Mouse (Mus musculus): ENCODE results near the gene Cytl1. TPM values are rescaled to one million over a fixed set of nuclear protein-coding genes. Genes with fewer than 3 reads are reported as not detected.

Cytl1 gene
- polyA plus RNA-seq, 1 experiment from 2014 or later, result 0.76 TPM

DNA sequence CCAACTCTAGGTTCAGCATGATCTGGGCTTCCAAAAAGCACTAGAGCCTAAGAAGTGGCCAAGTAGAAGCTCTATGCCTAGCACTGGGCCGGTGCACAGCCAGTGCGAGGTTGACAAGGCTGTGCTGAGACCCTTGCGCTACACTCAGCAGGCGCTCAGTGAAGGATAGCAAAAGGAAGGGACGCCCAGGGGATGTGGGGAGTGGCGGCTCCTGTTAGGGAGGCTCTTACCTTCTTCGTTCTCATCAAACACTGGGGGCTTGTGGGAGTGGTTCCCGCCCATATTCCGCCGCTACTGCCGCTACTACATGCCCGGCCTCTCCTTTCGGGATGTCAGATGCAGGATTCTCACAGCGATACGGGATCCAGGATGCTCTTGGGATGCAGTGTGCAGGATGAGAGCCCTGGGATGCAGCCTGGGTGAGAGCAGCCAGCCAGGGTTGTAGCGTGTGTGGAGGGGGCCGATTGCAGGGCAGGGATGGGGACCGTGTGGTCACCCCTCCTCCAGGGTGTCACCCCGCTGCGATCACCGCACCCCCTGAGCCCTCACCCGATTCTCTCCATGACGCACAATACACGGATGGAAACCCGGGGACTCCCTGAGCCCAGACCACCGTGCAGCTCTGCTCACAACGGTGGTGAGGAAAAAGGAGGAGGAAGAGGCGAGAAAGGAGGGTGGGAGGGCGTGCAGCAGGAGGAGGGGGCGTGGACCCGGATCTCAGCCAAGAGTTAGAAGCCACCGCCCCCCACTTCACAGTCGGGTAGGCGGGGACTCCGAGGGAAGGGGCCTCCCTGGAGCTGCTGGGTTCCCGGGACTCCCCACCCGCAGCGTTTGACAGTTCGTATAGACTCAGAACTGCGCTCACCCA is 18.6 kb upstream of the Cytl1 start, which contains the start of gene Stk32b:
Gene Stk32b (minus strand): TSS at position 667 of the 868 bp plus-strand sequence.
- under 1% methylated on average over 40 of the region's 40 CpGs for WGBS
- Histone ChIP-seq H3K36me3 (ENCODE audit: control insufficient read depth, insufficient read depth, low read length) (no peaks in the 10 kb centered on the region), H3K27me3 (ENCODE audit: control insufficient read depth, insufficient read depth, low read length) (peaks cover 5% of the 10 kb centered on the region; the same call in 1 of the 2 replicates), H3K27ac (ENCODE audit: low read depth, low read length) (peak within 1 kb of the TSS; percentile 33; the same call in 1 of the 2 replicates), H3K9ac (ENCODE audit: low read depth, low read length) (peak within 1 kb of the TSS; percentile 69), H3K4me3 (ENCODE audit: low read depth, low read length) (peak within 1 kb of the TSS; percentile 46), H3K9me3 (ENCODE audit: control insufficient read depth, low read length) (no peaks in the 10 kb centered on the region), H3K4me1 (replicated peaks; ENCODE audit: control insufficient read depth, insufficient read depth, low read length) (no peaks in the 10 kb centered on the region), H3K4me2 (replicated peaks; ENCODE audit: low read depth, low read length) (peak within 1 kb of the TSS; percentile 89)
- ATAC-seq (ENCODE audit: low FRiP score), result peak; percentile 85
- peak; percentile 77 for DNase-seq (ENCODE audit: low spot score)

DNA sequence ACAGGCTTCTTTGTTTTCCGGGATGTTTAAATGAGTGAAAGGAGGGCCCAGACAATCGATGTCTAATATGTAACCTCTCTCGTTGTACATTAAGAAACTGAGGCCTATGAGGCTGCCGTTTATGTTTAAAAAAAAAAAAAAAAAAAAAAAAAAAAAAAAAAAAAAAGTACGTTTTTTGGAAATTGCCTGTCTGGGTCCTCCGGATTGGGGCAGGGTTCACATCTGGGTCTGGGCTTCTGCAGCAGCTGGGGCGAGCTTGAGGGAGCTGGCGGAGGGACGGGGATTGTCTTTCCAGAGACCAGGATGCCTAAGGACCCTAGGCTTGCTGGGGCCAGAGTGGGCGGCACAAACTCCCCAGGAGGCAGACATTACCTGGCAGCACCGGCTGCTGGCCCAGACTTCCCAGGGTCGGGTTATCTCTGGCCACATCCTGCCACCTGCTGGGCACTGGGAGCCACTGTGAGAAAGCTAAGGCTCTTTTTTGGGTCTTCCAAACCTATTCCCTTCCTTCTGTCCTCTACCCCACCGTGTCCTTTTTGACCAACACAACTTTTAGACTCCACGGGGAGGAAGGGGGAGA is 17.8 kb upstream of the Cytl1 start:
- no peak overlapping the region for H3K27ac ChIP-seq (ENCODE audit: low read depth, low read length)
- H3K9me3 ChIP-seq (ENCODE audit: control insufficient read depth, low read length), result no peaks in the 10 kb centered on the region
- ATAC-seq (ENCODE audit: low FRiP score), result peak; percentile 66
- H3K4me2 ChIP-seq (replicated peaks; ENCODE audit: low read depth, low read length), result peak overlapping the region; percentile 89
- peaks cover 5% of the 10 kb centered on the region; the same call in 1 of the 2 replicates for H3K27me3 ChIP-seq (ENCODE audit: control insufficient read depth, insufficient read depth, low read length)
- no peaks in the 10 kb centered on the region for H3K4me1 ChIP-seq (replicated peaks; ENCODE audit: control insufficient read depth, insufficient read depth, low read length)
- peak; percentile 76 for DNase-seq (ENCODE audit: low spot score)
- H3K4me3 ChIP-seq (ENCODE audit: low read depth, low read length), result peak overlapping the region; percentile 46
- WGBS, result under 1% methylated on average over 14 of the region's 14 CpGs
- peak overlapping the region; percentile 69 for H3K9ac ChIP-seq (ENCODE audit: low read depth, low read length)
- H3K36me3 ChIP-seq (ENCODE audit: control insufficient read depth, insufficient read depth, low read length), result no peaks in the 10 kb centered on the region

DNA sequence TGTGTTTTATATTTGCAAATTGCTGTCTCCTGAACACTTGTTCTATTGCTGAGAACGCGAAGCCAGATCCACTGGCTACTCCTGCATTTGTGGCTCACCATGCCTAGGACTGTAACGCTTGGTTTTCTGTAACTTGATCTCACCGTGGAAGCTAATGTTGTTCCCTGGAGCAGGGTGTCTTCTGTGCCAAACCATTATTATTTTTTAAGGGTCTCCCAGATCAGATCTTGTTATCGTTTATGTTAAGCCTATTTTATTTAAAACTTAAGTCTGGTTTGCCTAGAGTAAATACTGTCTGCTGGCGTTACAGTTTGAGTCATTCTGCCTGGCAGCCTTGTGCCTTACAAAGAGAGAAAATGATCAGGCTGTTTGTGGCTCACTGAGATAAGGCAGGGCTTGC is 14.6 kb upstream of the Cytl1 start:
- no peaks in the 10 kb centered on the region for H3K4me1 ChIP-seq (replicated peaks; ENCODE audit: control insufficient read depth, insufficient read depth, low read length)
- no peak overlapping the region for H3K9ac ChIP-seq (ENCODE audit: low read depth, low read length)
- 27% methylated on average over 6 of the region's 6 CpGs for WGBS

DNA sequence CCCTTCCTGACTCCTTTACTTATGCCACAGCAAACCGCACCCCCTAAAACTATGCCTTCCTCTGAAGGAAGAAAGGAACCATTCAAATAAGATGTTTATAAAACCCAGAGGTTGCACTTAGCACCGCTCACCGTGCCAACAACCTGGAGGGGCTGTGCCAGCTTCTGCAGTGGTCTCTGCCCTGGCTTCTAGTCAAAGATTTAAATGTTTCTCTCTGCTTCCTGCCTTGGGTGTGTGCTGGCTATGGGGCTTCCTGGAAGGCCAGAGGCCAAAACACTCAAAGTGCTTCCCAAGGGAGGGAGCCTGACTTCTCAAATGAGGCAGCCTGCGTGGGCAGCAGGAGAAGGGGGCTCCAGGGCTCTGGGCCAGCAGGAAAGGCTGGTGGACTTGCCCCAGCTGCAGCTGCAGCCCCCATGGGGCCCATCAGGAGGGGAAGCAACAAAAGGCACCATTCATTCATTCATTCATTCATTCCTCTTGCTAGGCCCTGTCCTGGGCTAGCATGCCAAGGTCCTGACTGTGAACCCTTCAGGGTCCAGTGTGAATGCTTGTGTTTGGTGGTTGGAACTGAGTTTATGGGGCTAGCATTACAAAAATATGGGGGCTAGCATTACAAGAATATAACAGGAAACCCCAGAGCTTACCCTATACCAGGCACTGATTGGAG is 10.0 kb upstream of the Cytl1 start:
- ATAC-seq (ENCODE audit: low FRiP score) (no peak), DNase-seq (ENCODE audit: low spot score) (no peak)
- no peak overlapping the region for H3K9ac ChIP-seq (ENCODE audit: low read depth, low read length)
- no peak overlapping the region for H3K4me2 ChIP-seq (replicated peaks; ENCODE audit: low read depth, low read length)
- H3K4me1 ChIP-seq (replicated peaks; ENCODE audit: control insufficient read depth, insufficient read depth, low read length), result no peaks in the 10 kb centered on the region
- H3K27me3 ChIP-seq (ENCODE audit: control insufficient read depth, insufficient read depth, low read length), result no peaks in the 10 kb centered on the region
- 78% methylated on average over 4 of the region's 4 CpGs for WGBS
- H3K4me3 ChIP-seq (ENCODE audit: low read depth, low read length), result no peak overlapping the region
- no peaks in the 10 kb centered on the region for H3K36me3 ChIP-seq (ENCODE audit: control insufficient read depth, insufficient read depth, low read length)
- H3K27ac ChIP-seq (ENCODE audit: low read depth, low read length), result no peak overlapping the region
- no peaks in the 10 kb centered on the region for H3K9me3 ChIP-seq (ENCODE audit: control insufficient read depth, low read length)

More for the DNA sequence above, 14.6 kb upstream of the Cytl1 start:
- Histone ChIP-seq H3K27me3 (ENCODE audit: control insufficient read depth, insufficient read depth, low read length) (peaks cover 5% of the 10 kb centered on the region; the same call in 1 of the 2 replicates), H3K4me3 (ENCODE audit: low read depth, low read length) (no peak overlapping the region), H3K4me2 (replicated peaks; ENCODE audit: low read depth, low read length) (no peak overlapping the region), H3K27ac (ENCODE audit: low read depth, low read length) (no peak overlapping the region), H3K9me3 (ENCODE audit: control insufficient read depth, low read length) (no peaks in the 10 kb centered on the region), H3K36me3 (ENCODE audit: control insufficient read depth, insufficient read depth, low read length) (no peaks in the 10 kb centered on the region)
- no peak for DNase-seq (ENCODE audit: low spot score)
- ATAC-seq (ENCODE audit: low FRiP score), result no peak

DNA sequence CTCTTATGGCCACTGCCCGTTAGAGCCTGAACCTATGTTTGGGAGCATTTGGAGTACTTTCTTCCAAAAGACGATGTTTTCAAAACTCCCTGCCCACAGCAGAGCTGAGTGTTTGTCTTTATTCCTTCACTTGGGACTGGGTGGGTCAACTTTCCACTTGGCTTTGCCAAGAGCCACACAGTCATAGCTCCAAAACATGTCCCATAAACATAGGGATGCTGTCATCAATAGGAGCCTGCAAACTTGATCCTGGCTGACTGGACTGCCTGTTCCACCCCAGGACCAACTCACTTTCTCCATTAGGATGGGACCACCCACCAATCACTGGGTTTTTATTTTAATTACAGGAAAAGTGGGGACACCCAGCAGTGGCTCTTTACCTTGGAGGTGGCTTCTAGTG is 4.5 kb upstream of the Cytl1 start:
- ATAC-seq (ENCODE audit: low FRiP score), result no peak
- H3K27me3 ChIP-seq (ENCODE audit: control insufficient read depth, insufficient read depth, low read length), result no peaks in the 10 kb centered on the region
- H3K4me1 ChIP-seq (replicated peaks; ENCODE audit: control insufficient read depth, insufficient read depth, low read length), result no peaks in the 10 kb centered on the region
- no peaks in the 10 kb centered on the region for H3K36me3 ChIP-seq (ENCODE audit: control insufficient read depth, insufficient read depth, low read length)
- H3K9me3 ChIP-seq (ENCODE audit: control insufficient read depth, low read length), result no peaks in the 10 kb centered on the region
- no peak for DNase-seq (ENCODE audit: low spot score)
- no peak overlapping the region for H3K4me3 ChIP-seq (ENCODE audit: low read depth, low read length)
- WGBS, result 89% methylated on average over 2 of the region's 2 CpGs
- no peak overlapping the region for H3K9ac ChIP-seq (ENCODE audit: low read depth, low read length)
- no peak overlapping the region for H3K27ac ChIP-seq (ENCODE audit: low read depth, low read length)
- no peak overlapping the region for H3K4me2 ChIP-seq (replicated peaks; ENCODE audit: low read depth, low read length)

DNA sequence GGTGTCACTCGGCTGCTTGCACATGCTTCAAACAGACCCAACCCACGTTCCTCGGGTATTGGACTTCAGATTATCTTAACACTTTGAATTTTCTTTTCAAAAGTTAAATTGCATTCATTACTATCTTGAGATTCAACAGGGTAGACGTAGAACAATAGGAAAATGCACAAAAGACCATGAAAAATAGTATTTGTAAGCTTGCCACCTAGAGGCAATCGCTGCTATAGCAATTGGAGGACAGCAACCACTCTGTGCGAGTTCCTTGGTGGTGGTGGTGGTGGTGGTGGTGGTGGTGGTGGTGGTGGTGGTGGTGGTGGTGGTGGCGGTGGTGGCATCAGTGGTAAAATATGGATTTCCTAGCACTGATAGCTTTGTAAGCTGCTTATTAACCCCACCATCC is 894 bp downstream of the Cytl1 start:
- 67% methylated on average over 7 of the region's 7 CpGs for WGBS
- no peak for ATAC-seq (ENCODE audit: low FRiP score)

DNA sequence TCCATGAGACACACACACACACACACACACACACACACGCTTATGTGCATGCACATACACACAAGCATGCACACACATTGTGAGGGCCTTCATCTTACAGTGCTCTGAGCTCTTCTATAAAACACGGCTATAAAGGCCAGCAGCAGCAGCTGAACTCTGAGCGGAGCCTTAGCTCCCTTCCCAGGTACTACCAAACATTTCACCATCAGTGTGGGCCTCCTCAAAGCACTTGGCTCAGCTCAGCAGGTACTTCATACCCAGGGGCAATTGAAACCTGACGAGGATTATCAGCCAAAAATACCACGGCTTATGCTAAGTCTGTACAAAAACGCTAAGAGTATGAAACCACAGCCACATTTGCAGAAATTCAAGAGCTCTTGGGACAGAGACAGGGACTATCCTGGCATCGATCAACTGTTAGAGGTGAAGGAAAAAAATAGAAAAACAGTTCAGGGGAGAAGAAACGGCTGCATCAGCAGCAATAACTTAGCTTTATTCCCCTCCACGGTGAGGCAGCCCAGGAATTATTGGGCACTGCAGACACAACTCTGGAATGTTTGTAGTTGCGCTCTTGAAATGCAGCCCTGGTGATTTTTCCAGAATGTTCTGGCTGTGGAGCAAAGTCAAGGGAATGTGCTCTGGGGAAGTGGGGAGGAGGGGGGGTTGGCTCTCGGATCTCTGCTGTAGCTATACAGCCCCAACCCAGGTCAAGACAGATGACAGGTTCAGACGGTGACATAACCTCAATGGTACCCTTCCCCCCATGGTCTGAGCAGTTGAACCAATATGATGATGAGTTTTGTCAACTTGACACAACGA is 8.8 kb downstream of the Cytl1 start:
- Histone ChIP-seq H3K9ac (ENCODE audit: low read depth, low read length) (no peak overlapping the region), H3K27me3 (ENCODE audit: control insufficient read depth, insufficient read depth, low read length) (no peaks in the 10 kb centered on the region), H3K27ac (ENCODE audit: low read depth, low read length) (no peak overlapping the region), H3K4me2 (replicated peaks; ENCODE audit: low read depth, low read length) (no peak overlapping the region), H3K36me3 (ENCODE audit: control insufficient read depth, insufficient read depth, low read length) (no peaks in the 10 kb centered on the region), H3K9me3 (ENCODE audit: control insufficient read depth, low read length) (no peaks in the 10 kb centered on the region), H3K4me1 (replicated peaks; ENCODE audit: control insufficient read depth, insufficient read depth, low read length) (no peaks in the 10 kb centered on the region), H3K4me3 (ENCODE audit: low read depth, low read length) (no peak overlapping the region)
- DNase-seq (ENCODE audit: low spot score), result no peak
- ATAC-seq (ENCODE audit: low FRiP score), result no peak
- 80% methylated on average over 13 of the region's 13 CpGs for WGBS

More for the DNA sequence above, 894 bp downstream of the Cytl1 start:
- no peaks in the 10 kb centered on the region for H3K9me3 ChIP-seq (ENCODE audit: control insufficient read depth, low read length)
- H3K4me2 ChIP-seq (replicated peaks; ENCODE audit: low read depth, low read length), result no peak overlapping the region
- no peak overlapping the region for H3K9ac ChIP-seq (ENCODE audit: low read depth, low read length)
- H3K36me3 ChIP-seq (ENCODE audit: control insufficient read depth, insufficient read depth, low read length), result no peaks in the 10 kb centered on the region
- H3K4me1 ChIP-seq (replicated peaks; ENCODE audit: control insufficient read depth, insufficient read depth, low read length), result no peaks in the 10 kb centered on the region
- H3K4me3 ChIP-seq (ENCODE audit: low read depth, low read length), result no peak overlapping the region
- H3K27me3 ChIP-seq (ENCODE audit: control insufficient read depth, insufficient read depth, low read length), result no peaks in the 10 kb centered on the region
- DNase-seq (ENCODE audit: low spot score), result no peak
- H3K27ac ChIP-seq (ENCODE audit: low read depth, low read length), result no peak overlapping the region
